Mouse (Mus musculus) thymus, adult 2 months (tissue): ENCODE measurements around the gene Scamp1. TPM values are rescaled to one million over a fixed set of nuclear protein-coding genes. Genes with fewer than 3 reads are reported as not detected.

ENCODE experiments used
- DNase-seq: peaks from one replicate; pipeline ENCODE4 v3.0.0; 2021
- H3K27ac ChIP-seq: fragments of 200-500 bp; 2 replicates; pipeline ENCODE4 v1.5.1; 2012; ENCODE audit warnings: low read length, control low read depth; ENCODE audit not compliant: control insufficient read depth, insufficient read depth
- H3K27me3 ChIP-seq: fragments of 200-500 bp; 2 replicates; pipeline ENCODE4 v1.6.1; 2012; ENCODE audit warnings: mild to moderate bottlenecking, low read length, moderate library complexity, mixed read lengths; ENCODE audit not compliant: control insufficient read depth, insufficient read depth
- H3K36me3 ChIP-seq: fragments of 200-500 bp; 2 replicates; pipeline ENCODE4 v1.6.1; 2012; ENCODE audit warnings: mild to moderate bottlenecking, low read length, moderate library complexity; ENCODE audit not compliant: control insufficient read depth, insufficient read depth
- H3K4me1 ChIP-seq: fragments of 200-500 bp; replicated peaks from 2 replicates; pipeline ENCODE4 v1.6.1; 2012; ENCODE audit warnings: low read length; ENCODE audit not compliant: control insufficient read depth, insufficient read depth
- H3K4me3 ChIP-seq: fragments of 200-500 bp; 2 replicates; pipeline ENCODE4 v1.5.1; 2012; ENCODE audit warnings: mild to moderate bottlenecking, low read length, control low read depth, moderate library complexity; ENCODE audit not compliant: control insufficient read depth, insufficient read depth
- CTCF ChIP-seq: fragments of 200-500 bp; IDR thresholded peaks from 2 replicates; pipeline ENCODE4 v1.5.1; 2012; ENCODE audit warnings: mild to moderate bottlenecking, control low read depth, low read length, moderate library complexity, borderline replicate concordance; ENCODE audit not compliant: control insufficient read depth, poor library complexity, insufficient read depth; ENCODE audit errors: extremely low read depth
- POLR2A ChIP-seq: fragments of 200-500 bp; IDR thresholded peaks from 2 replicates; pipeline ENCODE4 v1.6.1; 2012; ENCODE audit warnings: mild to moderate bottlenecking, low read length, control low read depth, moderate library complexity; ENCODE audit not compliant: control insufficient read depth, poor library complexity, insufficient read depth; ENCODE audit errors: extremely low read depth
- WGBS: fragments of 180-500 bp; shearing (Covaris S2); methylation state at CpG from one replicate; pipeline ENCODE4 v1.1.7; 2018; 5-methylcytosine and 5-hydroxymethylcytosine counted together
- polyA plus RNA-seq: library from polyadenylated mRNA; depleted of rRNA; stranded (reverse); fragments of >200 nt; gene quantifications from 2 replicates; pipeline ENCODE4 v1.2.3, GENCODE M21; 2012

Gene Scamp1
- polyA plus RNA-seq, 1 experiment: 4.9 TPM

DNA sequence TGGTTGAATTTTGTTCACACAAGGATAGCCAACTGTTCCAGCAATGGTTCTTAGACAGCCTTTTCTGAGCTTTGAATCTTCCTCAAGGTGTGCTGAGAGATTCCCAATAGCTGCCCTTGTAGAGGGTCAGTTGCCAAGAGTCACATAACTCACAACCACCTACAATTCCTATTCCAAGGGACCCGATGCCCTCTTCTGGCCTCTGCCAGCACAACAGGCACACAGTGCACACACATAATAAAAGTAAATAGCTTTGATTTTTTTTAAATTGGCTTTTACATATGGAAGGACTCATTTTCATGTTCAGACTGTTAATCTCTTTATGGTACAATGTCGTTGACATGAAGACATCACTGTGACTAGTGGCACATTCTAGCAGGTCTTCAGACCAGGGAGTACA lies 72.9 kb downstream of the Scamp1 start:
- H3K27me3 ChIP-seq: no peaks in the 10 kb centered on the region
- WGBS: 90% methylated on average over 2 of the region's 2 CpGs
- H3K27ac ChIP-seq: no peak overlapping the region
- no peaks in the 10 kb centered on the region for H3K36me3 ChIP-seq
- DNase-seq: no peak
- no peak overlapping the region for H3K4me3 ChIP-seq
- H3K4me1 ChIP-seq: no peaks in the 10 kb centered on the region
- TF ChIP-seq POLR2A (no peak), CTCF (no peak)

GRCm38 (mm10) chr13:94212179-94212578 lies 73.5 kb downstream of the Scamp1 start:
- Histone ChIP-seq H3K4me3 (no peak overlapping the region), H3K36me3 (no peaks in the 10 kb centered on the region), H3K27me3 (no peaks in the 10 kb centered on the region), H3K4me1 (no peaks in the 10 kb centered on the region), H3K27ac (no peak overlapping the region)
- no peak for TF ChIP-seq CTCF
- no peak for TF ChIP-seq POLR2A
- over 99% methylated on average over 2 of the region's 2 CpGs for WGBS
- DNase-seq: no peak

- DNase-seq: no peak
- WGBS: 92% methylated on average over 6 of the region's 6 CpGs
- no peaks in the 10 kb centered on the region for H3K27me3 ChIP-seq
- no peak overlapping the region for H3K27ac ChIP-seq
- H3K36me3 ChIP-seq: no peaks in the 10 kb centered on the region
- TF ChIP-seq CTCF (no peak), POLR2A (no peak)
- no peak overlapping the region for H3K4me3 ChIP-seq
- H3K4me1 ChIP-seq: no peaks in the 10 kb centered on the region
These were observed 74.2 kb downstream of the Scamp1 start for GRCm38 (mm10) chr13:94211236-94212119.

GRCm38 (mm10) chr13:94208892-94209291 lies 76.8 kb downstream of the Scamp1 start:
- H3K27me3 ChIP-seq: no peaks in the 10 kb centered on the region
- H3K27ac ChIP-seq: no peak overlapping the region
- H3K4me3 ChIP-seq: no peak overlapping the region
- H3K36me3 ChIP-seq: no peaks in the 10 kb centered on the region
- no peaks in the 10 kb centered on the region for H3K4me1 ChIP-seq
- no peak for TF ChIP-seq CTCF
- TF ChIP-seq POLR2A: no peak
- DNase-seq: no peak

DNA sequence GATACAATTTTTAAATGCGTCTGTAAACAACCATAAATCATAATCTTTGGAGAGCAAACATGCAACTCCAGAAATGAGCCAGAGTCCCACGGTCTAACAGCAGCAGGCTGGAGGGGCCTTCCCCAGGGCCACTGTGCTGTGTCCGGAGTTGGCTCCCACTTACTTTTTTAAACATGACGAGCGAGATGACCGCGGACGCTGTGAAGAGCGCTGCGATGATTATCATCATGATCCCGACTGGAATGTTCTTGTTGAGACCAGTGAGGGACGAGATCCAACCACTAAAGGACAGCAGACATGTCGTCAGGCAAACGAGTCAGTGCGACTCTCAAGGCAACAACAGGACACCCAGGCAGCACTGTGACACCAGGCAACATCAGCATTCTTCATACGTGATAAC lies 77.7 kb downstream of the Scamp1 start:
- no peak for DNase-seq
- WGBS: 98% methylated on average over 16 of the region's 16 CpGs
- Histone ChIP-seq H3K27ac (no peak overlapping the region), H3K36me3 (no peaks in the 10 kb centered on the region), H3K4me1 (no peaks in the 10 kb centered on the region), H3K27me3 (no peaks in the 10 kb centered on the region), H3K4me3 (no peak overlapping the region)
- TF ChIP-seq POLR2A (no peak), CTCF (no peak)

GRCm38 (mm10) chr13:94205234-94205633 lies 80.4 kb downstream of the Scamp1 start:
- peak; percentile 37 for DNase-seq
- H3K36me3 ChIP-seq: no peaks in the 10 kb centered on the region
- H3K27ac ChIP-seq: no peak overlapping the region
- TF ChIP-seq CTCF (peak; percentile 45; the same call in 1 of the 2 replicates), POLR2A (no peak)
- no peaks in the 10 kb centered on the region for H3K4me1 ChIP-seq
- no peaks in the 10 kb centered on the region for H3K27me3 ChIP-seq
- 11% methylated on average over 6 of the region's 6 CpGs for WGBS
- no peak overlapping the region for H3K4me3 ChIP-seq

DNA sequence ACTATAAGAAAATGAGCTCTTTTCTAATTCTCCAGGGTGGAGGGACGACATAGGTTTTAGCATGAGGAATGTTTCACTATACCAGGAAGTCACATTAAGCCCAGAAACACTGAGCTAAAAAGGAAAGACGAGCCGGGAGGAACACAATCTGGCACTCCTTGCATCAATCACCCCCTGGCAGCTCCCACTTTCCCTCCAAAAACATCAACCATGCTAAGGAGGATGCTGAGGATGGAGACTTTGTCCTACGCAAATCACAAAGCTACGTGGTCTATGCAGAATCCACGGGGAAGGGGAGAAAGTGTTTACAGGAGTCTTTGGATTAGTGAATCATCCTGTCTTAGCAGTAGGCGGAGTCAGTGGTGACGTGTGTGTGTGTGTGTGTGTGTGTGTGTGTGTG lies 85.8 kb downstream of the Scamp1 start:
- 95% methylated on average over 8 of the region's 8 CpGs for WGBS
- no peak for TF ChIP-seq POLR2A
- TF ChIP-seq CTCF: no peak
- DNase-seq: no peak

GRCm38 (mm10) chr13:94198616-94199015 lies 87.0 kb downstream of the Scamp1 start:
- H3K36me3 ChIP-seq: no peaks in the 10 kb centered on the region
- H3K27ac ChIP-seq: no peak overlapping the region
- no peak for DNase-seq
- no peaks in the 10 kb centered on the region for H3K4me1 ChIP-seq
- H3K27me3 ChIP-seq: no peaks in the 10 kb centered on the region
- TF ChIP-seq POLR2A (no peak), CTCF (no peak)
- no peak overlapping the region for H3K4me3 ChIP-seq
- WGBS: 92% methylated on average over 6 of the region's 6 CpGs

More for the DNA sequence above, 85.8 kb downstream of the Scamp1 start:
- H3K4me1 ChIP-seq: no peaks in the 10 kb centered on the region
- no peaks in the 10 kb centered on the region for H3K36me3 ChIP-seq
- H3K4me3 ChIP-seq: no peak overlapping the region
- no peak overlapping the region for H3K27ac ChIP-seq
- no peaks in the 10 kb centered on the region for H3K27me3 ChIP-seq
